Mouse (Mus musculus) forebrain, embryonic 16.5 days (tissue): ENCODE measurements at regions not wholly inside any gene's neighbourhood (a gene's known extent, or its start where the extent isn't known, plus 50 kb on each side); places are given as distances from the start of the nearest gene placed in this dataset.

ENCODE experiments used
- ATAC-seq: fragments of 200-750 bp; cut with Nextera tagmentation; 2 replicates; pipeline ENCODE4 v1.8.0; 2017; ENCODE audit warnings: mild to moderate bottlenecking, moderate library complexity
- H3K27ac ChIP-seq: fragments of 300-500 bp; sonication (generic); 2 replicates; pipeline ENCODE4 v1.5.1; 2014; ENCODE audit warnings: low read length, control low read depth
- H3K27me3 ChIP-seq: fragments of 300-500 bp; sonication (generic); replicated peaks from 2 replicates; pipeline ENCODE4 v1.6.1; 2014; ENCODE audit warnings: low read length; ENCODE audit not compliant: control insufficient read depth, insufficient read depth
- H3K36me3 ChIP-seq: fragments of 300-500 bp; sonication (generic); 2 replicates; pipeline ENCODE4 v1.6.1; 2014; ENCODE audit not compliant: control insufficient read depth, insufficient read depth
- H3K4me1 ChIP-seq: fragments of 300-500 bp; sonication (generic); replicated peaks from 2 replicates; pipeline ENCODE4 v1.6.1; 2014; ENCODE audit warnings: low read length; ENCODE audit not compliant: control insufficient read depth, insufficient read depth
- H3K4me2 ChIP-seq: fragments of 300-500 bp; sonication (generic); 2 replicates; pipeline ENCODE4 v1.6.1; 2014; ENCODE audit warnings: mild to moderate bottlenecking, low read length, control low read depth
- H3K4me3 ChIP-seq: fragments of 300-500 bp; sonication (generic); replicated peaks from 2 replicates; pipeline ENCODE4 v1.5.1; 2014; ENCODE audit warnings: mild to moderate bottlenecking, low read length, control low read depth
- H3K9ac ChIP-seq: fragments of 300-500 bp; sonication (generic); replicated peaks from 2 replicates; pipeline ENCODE4 v1.6.1; 2014; ENCODE audit warnings: low read depth, low read length, control low read depth
- H3K9me3 ChIP-seq: fragments of 300-500 bp; sonication (generic); 2 replicates; pipeline ENCODE4 v1.6.1; 2016; ENCODE audit warnings: low read length; ENCODE audit not compliant: control insufficient read depth
- whole genome bisulfite sequencing: fragments of 180-500 bp; shearing (Covaris S2); extraction: QIAGEN DNeasy Blood & Tissue Kit; methylation state at CpG from one replicate; pipeline ENCODE4 v1.1.7; 2014; 5-methylcytosine and 5-hydroxymethylcytosine counted together

DNA sequence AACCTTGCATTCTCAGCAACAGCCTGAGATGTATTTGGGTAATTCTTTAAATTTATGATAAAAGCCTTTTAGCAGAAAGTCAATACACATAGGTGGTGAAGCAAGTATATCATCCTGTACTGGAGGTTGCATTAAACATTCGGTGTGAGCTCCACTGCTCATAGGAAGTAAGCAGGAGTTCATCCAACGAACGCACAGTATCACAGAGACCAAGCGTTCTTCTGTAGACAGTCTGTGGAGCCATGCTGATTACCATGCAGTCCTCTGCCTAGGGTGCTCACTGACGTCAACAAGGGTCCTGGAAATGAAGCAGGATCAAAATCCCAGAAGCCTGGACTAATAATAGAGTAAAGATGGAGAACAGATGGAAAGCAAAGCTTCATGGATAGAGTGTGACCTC lies 391.1 kb upstream of the Mef2c start:
- H3K9me3 ChIP-seq: no peaks in the 10 kb centered on the region
- ATAC-seq: no peak
- no peak overlapping the region for H3K4me3 ChIP-seq
- no peak overlapping the region for H3K9ac ChIP-seq
- WGBS: 91% methylated on average over 5 of the region's 5 CpGs
- no peak overlapping the region for H3K4me2 ChIP-seq
- no peak overlapping the region for H3K27ac ChIP-seq
- H3K4me1 ChIP-seq: no peaks in the 10 kb centered on the region
- H3K36me3 ChIP-seq: no peaks in the 10 kb centered on the region
- no peaks in the 10 kb centered on the region for H3K27me3 ChIP-seq

GRCm38 (mm10) chr13:83113808-83114207 lies 390.0 kb upstream of the Mef2c start:
- Histone ChIP-seq H3K4me2 (no peak overlapping the region), H3K27me3 (no peaks in the 10 kb centered on the region), H3K4me3 (no peak overlapping the region), H3K27ac (no peak overlapping the region), H3K4me1 (no peaks in the 10 kb centered on the region), H3K36me3 (no peaks in the 10 kb centered on the region), H3K9ac (no peak overlapping the region), H3K9me3 (no peaks in the 10 kb centered on the region)
- no peak for ATAC-seq

DNA sequence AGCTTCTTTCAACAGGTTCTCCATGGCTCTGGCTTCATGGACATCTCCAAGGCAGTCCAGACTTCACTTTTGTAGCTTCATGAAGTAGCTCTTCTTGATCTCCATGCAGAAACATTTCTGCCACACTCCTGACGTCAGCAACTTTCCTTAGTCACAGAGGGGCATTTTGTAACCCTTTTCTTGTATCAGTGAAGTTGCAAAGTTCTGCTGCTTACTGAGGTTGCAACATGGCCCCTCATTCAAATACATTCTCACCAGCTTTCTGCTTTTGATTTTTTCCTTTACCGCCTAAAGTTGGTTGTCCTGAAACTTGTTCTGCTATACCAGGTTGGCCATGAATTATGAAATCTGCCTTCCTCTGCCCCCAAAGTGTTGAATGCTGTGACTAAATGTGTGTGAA lies 389.4 kb upstream of the Mef2c start:
- WGBS: 88% methylated on average over 2 of the region's 2 CpGs
- H3K36me3 ChIP-seq: no peaks in the 10 kb centered on the region
- no peak overlapping the region for H3K4me2 ChIP-seq
- no peaks in the 10 kb centered on the region for H3K9me3 ChIP-seq
- H3K4me1 ChIP-seq: no peaks in the 10 kb centered on the region
- ATAC-seq: no peak
- no peak overlapping the region for H3K4me3 ChIP-seq
- H3K27me3 ChIP-seq: no peaks in the 10 kb centered on the region
- no peak overlapping the region for H3K9ac ChIP-seq
- H3K27ac ChIP-seq: no peak overlapping the region

GRCm38 (mm10) chr13:83115691-83116090 lies 388.1 kb upstream of the Mef2c start:
- no peak overlapping the region for H3K9ac ChIP-seq
- ATAC-seq: no peak
- WGBS: 87% methylated on average over 2 of the region's 2 CpGs
- H3K4me2 ChIP-seq: no peak overlapping the region
- H3K27ac ChIP-seq: no peak overlapping the region
- H3K9me3 ChIP-seq: no peaks in the 10 kb centered on the region
- H3K4me3 ChIP-seq: no peak overlapping the region
- no peaks in the 10 kb centered on the region for H3K27me3 ChIP-seq
- no peaks in the 10 kb centered on the region for H3K36me3 ChIP-seq
- no peaks in the 10 kb centered on the region for H3K4me1 ChIP-seq

GRCm38 (mm10) chr13:83120343-83120742 lies 383.5 kb upstream of the Mef2c start:
- H3K4me1 ChIP-seq: no peaks in the 10 kb centered on the region
- H3K27me3 ChIP-seq: no peaks in the 10 kb centered on the region
- ATAC-seq: no peak
- H3K4me2 ChIP-seq: no peak overlapping the region
- H3K9me3 ChIP-seq: no peaks in the 10 kb centered on the region
- H3K9ac ChIP-seq: no peak overlapping the region
- 78% methylated on average over 4 of the region's 4 CpGs for WGBS
- H3K4me3 ChIP-seq: no peak overlapping the region
- H3K36me3 ChIP-seq: no peaks in the 10 kb centered on the region
- H3K27ac ChIP-seq: no peak overlapping the region

GRCm38 (mm10) chr13:83123596-83123995 lies 380.2 kb upstream of the Mef2c start:
- Histone ChIP-seq H3K36me3 (no peaks in the 10 kb centered on the region), H3K4me1 (no peaks in the 10 kb centered on the region), H3K4me2 (no peak overlapping the region), H3K4me3 (no peak overlapping the region), H3K27me3 (no peaks in the 10 kb centered on the region), H3K9ac (no peak overlapping the region), H3K9me3 (no peaks in the 10 kb centered on the region), H3K27ac (no peak overlapping the region)
- ATAC-seq: no peak

- ATAC-seq: no peak
- Histone ChIP-seq H3K4me3 (no peak overlapping the region), H3K27me3 (no peaks in the 10 kb centered on the region), H3K4me2 (no peak overlapping the region), H3K4me1 (no peaks in the 10 kb centered on the region), H3K36me3 (no peaks in the 10 kb centered on the region), H3K9me3 (no peaks in the 10 kb centered on the region), H3K27ac (no peak overlapping the region), H3K9ac (no peak overlapping the region)
- WGBS: 87% methylated on average over 2 of the region's 2 CpGs
These were observed 379.2 kb upstream of the Mef2c start for GRCm38 (mm10) chr13:83124651-83125050.

DNA sequence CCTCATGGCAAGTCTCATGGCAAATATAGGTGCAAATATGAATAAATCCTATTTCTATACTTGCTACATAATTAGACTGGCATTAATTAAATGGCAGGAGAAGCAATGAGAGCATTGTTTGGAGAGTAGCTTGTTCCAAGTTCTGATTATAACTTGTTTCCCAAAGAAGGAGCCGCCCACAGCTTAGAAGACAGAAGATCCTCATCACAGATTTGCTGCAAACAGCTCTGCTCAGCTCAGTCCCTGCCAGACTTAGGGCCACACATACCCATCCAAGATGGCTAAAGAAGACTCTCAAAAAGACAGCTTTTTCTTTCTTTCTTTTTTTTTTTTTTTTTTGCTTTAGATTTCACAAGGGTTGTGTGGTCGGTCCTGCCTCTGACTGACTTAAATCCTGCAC lies 377.4 kb upstream of the Mef2c start:
- Histone ChIP-seq H3K9ac (no peak overlapping the region), H3K4me1 (no peaks in the 10 kb centered on the region; the same call in 1 of the 2 replicates), H3K4me2 (no peak overlapping the region), H3K36me3 (no peaks in the 10 kb centered on the region), H3K9me3 (no peaks in the 10 kb centered on the region), H3K27ac (no peak overlapping the region), H3K4me3 (no peak overlapping the region), H3K27me3 (no peaks in the 10 kb centered on the region)
- 86% methylated on average over 2 of the region's 2 CpGs for WGBS
- no peak for ATAC-seq

GRCm38 (mm10) chr13:83131129-83131981 lies 372.5 kb upstream of the Mef2c start:
- WGBS: 11% methylated on average over 7 of the region's 7 CpGs
- Histone ChIP-seq H3K4me3 (no peak overlapping the region), H3K36me3 (no peaks in the 10 kb centered on the region), H3K9ac (no peak overlapping the region), H3K4me2 (no peak overlapping the region), H3K9me3 (no peaks in the 10 kb centered on the region), H3K27ac (peak overlapping the region; percentile 58), H3K27me3 (no peaks in the 10 kb centered on the region), H3K4me1 (peaks cover 2% of the 10 kb centered on the region; the same call in 1 of the 2 replicates)
- ATAC-seq: peak; percentile 33; the same call in 1 of the 2 replicates

DNA sequence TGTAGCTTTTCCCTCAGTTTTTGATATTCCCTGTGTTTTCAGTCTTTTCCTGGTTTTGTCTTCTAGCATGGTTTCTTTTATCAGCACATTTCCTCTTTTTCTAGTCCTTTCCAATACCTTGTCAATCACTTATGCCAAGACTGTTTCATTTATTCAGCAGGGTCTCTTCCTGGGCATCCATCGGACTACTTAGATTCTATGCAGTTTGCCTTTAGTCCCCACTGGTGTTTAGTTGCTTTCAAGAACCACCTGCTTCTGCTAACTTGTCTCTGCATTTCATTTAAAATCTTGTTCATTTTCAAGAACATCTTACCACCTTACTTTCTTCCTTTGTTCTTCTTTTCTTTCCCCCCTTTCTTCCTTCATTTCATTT lies 371.9 kb upstream of the Mef2c start:
- no peak for ATAC-seq
- peak overlapping the region; percentile 58 for H3K27ac ChIP-seq
- no peak overlapping the region for H3K4me3 ChIP-seq
- no peak overlapping the region for H3K4me2 ChIP-seq
- H3K36me3 ChIP-seq: no peaks in the 10 kb centered on the region
- WGBS: 28% methylated on average over 1 of the region's 1 CpGs
- no peaks in the 10 kb centered on the region for H3K27me3 ChIP-seq
- H3K4me1 ChIP-seq: peaks cover 2% of the 10 kb centered on the region; the same call in 1 of the 2 replicates
- H3K9me3 ChIP-seq: no peaks in the 10 kb centered on the region
- no peak overlapping the region for H3K9ac ChIP-seq
